Mouse (Mus musculus): Measurements from ENCODE around the gene Gm49661.
A peak's percentile ranks its signal among the peaks of the same experiment; 100 is the strongest.

Gene Gm49661

DNA sequence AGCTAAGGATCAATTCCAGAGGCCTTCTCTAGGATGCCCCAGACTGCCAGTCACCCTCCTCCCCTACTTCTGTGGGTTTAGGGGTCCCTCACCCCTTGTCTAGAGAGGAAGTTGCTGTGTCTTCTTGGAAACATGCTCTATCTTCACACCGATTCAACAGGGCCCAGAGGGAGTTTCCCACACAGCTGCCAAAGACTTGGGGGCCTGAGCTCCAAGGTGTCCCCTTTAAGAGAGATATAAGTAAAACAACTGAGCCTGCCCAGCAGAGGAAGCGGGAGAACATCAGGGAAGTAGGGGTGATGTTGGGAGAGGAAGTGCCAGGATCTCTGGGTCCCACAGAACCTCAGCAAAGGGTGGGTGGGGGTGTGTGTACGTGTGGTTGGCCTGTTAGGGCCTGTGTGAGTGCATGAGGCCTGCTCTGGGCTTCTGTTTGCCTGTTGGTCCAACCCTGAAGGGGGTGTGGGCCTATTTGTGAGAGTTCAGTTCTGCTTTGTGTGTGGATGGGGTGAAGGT is 13.3 kb upstream of the Gm49661 start:
- no peak for DNase-seq

GRCm38 (mm10) chr8:84981644-84982498 is 12.6 kb upstream of the Gm49661 start:
- DNase-seq = peak; percentile 67

- peak; percentile 96 for DNase-seq
Measured at GRCm38 (mm10) chr8:84980622-84981358, 11.6 kb upstream of the Gm49661 start.

- DNase-seq = peak; percentile 96
Measured at GRCm38 (mm10) chr8:84979599-84980421, 10.6 kb upstream of the Gm49661 start.

DNA sequence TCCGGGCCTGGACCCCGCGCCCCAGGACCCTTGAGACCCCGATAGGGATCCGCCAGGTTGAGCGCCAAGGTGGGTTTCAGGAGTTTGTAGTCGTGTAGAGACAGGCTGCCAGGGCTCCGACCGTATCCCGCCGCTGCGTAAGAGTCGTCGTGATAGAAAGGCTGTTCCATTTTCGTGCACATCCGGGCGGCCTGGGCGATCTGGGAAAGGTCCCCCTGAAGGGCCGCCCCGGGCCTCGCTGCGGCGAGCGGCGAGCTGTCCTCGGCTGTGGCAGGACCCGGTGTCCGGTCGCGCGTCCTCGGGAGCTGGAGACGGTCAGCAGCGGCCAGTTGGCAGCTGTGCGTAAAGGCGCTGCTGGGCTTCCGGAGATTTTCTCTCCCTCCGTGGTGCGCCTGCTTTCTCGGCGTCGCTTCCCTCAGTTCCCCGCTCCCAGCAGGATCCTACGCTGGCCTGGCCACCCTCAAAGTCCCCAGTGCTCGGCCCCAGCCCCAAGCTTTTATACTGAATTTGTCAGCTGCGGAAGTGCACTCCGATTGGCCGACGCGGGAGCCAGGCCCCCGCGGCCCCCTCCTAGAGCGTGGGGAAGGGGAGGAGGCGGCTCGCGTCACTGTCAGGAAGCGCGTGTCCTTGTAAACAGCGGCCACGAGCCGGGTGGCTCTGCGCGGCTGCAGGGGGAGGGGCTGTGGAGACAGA is 9.2 kb upstream of the Gm49661 start, which contains the start of gene Junb:
Junb (minus strand) TSS at position 471 of the 693 bp plus-strand sequence.
- DNase-seq = peak; percentile 97

GRCm38 (mm10) chr8:84977435-84978247 is 8.4 kb upstream of the Gm49661 start:
- peak; percentile 74 for DNase-seq

DNA sequence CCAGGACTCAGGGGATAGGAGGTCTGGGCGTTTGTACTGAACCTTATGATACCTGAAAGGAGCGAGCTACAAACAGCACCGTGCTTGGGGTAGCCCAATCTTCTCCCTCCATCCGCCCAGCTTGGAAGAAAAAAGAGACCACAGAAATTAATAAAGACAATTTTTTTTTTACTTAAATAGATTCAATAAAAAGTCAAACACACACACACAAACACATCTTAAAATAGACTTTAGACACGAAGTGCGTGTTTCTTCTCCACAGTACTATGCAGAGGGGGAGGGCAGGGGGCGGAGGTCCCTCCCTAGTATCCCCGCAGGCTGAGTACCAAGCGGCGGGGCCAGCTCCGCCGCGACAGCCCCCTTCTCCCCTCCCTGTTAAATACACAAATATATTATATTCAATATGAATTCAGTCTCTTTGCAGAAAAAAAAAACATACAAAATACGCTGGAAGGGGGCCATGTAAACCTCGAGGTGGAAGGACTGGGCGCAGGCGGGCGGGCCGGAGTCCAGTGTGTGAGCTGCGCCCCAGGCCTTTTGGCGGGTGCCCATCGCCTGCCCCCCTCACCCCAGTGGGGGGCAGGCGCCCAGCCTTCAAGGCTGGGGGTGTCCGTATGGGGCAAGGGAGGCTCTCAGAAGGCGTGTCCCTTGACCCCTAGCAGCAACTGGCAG is 7.7 kb upstream of the Gm49661 start:
- DNase-seq = no peak

DNA sequence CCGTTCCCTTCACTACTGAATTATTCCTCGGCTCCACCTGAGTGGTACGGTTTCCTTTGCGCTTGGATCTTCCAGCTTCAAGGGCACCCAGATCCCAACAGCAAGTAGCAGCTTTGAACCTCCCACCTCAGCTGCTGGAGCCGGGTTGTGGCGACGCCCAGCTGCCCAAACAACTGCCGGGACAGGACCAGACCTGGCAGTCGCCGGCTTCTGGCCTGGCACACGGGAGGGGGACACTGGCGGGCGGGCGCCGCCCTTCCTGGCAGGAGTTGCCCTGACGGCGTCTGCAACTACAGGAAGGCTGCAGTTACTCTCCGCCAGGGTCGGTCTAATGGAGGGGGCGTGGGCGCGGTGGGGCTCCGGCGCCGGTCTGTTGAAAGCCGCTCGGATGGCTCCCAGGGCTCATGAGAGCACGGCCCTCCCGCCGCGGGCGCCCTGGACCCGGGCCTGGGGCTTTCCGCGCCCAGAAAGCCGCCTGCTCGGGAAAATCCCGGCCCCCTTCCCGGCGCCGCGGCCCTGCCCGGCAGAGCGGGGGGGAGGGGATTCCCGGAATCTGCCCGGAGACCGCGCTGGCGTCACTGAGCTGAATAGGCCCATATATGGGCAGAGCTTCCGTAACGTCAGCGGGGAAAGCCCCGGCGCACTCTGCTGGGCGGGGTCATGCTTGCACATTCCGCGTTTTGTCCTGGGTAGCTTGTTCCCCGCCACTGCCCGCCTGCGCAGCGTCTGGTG is 7.0 kb upstream of the Gm49661 start:
- peak; percentile 98 for DNase-seq

DNA sequence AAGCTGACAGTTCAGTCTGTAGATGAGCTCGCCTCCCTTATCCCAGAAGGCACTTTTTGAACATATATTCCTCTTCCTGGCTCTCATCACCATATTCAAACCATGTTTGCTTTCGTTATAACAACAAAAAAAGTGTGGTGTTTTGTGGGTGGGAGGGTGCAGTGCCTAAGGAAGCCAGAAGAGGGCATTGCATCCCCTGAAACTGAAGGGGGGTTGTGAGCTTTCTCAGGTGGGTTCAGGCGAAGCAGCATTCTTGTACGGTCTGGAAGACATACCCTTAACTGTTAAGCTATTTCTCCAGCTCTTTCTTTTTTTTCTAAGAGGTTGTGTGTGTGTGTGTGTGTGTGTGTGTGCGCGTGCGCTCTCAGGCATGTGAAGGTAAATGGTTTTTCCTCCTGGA is 6.2 kb upstream of the Gm49661 start:
- DNase-seq = peak; percentile 76

- no peak for DNase-seq
Measured at GRCm38 (mm10) chr8:84974543-84975142, 5.4 kb upstream of the Gm49661 start.

DNA sequence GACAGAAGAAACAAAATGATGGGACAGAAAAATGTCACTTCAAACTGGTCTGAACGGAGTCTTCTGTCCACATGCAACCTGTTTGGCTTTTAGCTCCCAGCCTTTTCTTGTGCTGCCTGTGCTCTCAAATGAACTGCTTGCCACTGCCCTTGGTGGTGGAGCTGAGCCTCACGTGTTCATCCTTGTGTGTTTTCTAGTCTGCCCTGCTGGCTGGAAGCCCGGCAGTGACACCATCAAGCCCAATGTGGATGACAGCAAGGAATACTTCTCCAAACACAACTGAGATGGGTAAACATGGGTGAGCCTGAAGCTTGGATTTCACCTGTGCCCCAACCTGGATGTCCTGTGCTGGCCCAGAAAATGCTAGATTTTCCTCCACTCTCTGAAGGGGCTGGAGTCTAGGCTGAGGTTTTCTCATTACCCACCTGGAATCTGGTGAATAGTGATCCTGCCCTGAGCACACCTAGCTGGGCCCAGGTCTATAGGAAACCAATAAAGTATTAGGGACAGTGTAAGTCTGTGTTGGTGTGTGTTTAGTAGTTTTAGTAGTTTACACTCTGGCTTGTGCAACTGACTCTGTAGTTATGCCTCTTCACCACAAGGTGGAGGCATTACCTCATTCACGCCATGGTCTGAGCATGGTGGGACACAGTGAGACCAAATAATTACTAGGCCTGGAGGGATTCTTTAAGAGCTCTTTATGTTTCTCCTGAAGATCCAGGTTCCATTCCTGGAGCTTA is 4.7 kb upstream of the Gm49661 start:
- peak; percentile 73 for DNase-seq

- no peak for DNase-seq
Measured at GRCm38 (mm10) chr8:84973079-84973478, 3.8 kb upstream of the Gm49661 start.

GRCm38 (mm10) chr8:84970913-84971312 is 1.7 kb upstream of the Gm49661 start:
- no peak for DNase-seq

DNA sequence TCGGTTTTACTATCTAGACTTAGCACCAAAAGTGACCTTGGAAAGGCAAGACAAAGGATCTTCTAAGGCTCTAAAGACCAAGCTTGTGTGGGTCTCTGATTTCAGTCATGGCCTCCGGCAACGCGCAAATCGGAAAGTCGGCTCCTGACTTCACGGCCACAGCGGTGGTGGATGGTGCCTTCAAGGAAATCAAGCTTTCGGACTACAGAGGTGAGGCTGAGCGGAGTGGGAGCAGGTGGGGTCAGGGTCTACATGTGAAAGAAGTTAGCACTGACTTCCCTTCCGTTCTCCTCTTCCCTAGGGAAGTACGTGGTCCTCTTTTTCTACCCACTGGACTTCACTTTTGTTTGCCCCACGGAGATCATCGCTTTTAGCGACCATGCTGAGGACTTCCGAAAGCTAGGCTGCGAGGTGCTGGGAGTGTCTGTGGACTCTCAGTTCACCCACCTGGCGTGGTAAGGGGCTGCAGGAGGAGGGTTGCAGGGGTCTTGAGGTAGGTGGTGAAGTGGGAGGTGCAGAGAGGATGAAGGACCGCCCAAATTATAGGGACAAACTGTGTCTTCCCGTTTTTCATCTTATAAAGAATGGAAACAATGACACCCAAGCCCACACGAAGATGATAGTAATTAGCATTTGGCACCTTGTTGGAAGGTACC is 1.0 kb upstream of the Gm49661 start:
- DNase-seq = no peak

GRCm38 (mm10) chr8:84968650-84969049 is 583 bp downstream of the Gm49661 start:
- no peak for DNase-seq

- DNase-seq = no peak
Measured at GRCm38 (mm10) chr8:84967532-84968304, 1.5 kb downstream of the Gm49661 start.

- DNase-seq = no peak
Measured at GRCm38 (mm10) chr8:84966603-84967002, 2.6 kb downstream of the Gm49661 start.

Data from kidney, postnatal 14 days (tissue).